ENCODE assay signal across 9 mouse cellular contexts in the genomic region with DNA sequence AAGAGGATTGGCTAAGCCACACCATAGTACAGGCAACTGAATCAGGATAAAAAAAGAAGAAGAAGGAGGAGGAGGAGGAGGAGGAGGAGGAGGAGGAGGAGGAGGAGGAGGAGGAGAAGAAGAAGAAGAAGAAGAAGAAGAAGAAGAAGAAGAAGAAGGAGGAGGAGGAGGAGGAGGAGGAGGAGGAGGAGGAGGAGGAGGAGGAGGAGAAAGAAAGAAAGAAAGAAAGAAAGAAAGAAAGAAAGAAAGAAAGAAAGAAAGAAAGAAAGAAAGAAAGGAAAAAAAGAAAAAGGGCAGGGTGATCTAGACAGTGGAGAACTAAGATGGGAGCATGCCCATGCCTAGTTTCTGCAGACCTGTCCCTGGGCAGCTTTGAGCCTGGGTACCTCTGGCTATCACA. TPM values are rescaled to one million over a fixed set of nuclear protein-coding genes. Genes with fewer than 3 reads are reported as not detected.
A peak's percentile ranks its signal among the peaks of the same experiment; 100 is the strongest.
DNase-seq lines count a peak whose midpoint lies in the region; ATAC-seq and TF ChIP-seq lines count a peak whose summit lies in the region.
"Not testable (repeated sequence)": the region's sequence is repeated elsewhere in the genome, so short reads cannot be mapped to it uniquely, and the experiment has no call there.
"Had no signal": no experiment of that assay in that cellular context is flagged by ENCODE, and none has a peak within 500 bp of the region (broad histone marks: within the 10 kb centered on the region; RNA-seq: fewer than 3 reads in every experiment).

TSS of gene Fbln2 (plus strand) at position 301 of the 400 bp plus-strand sequence.

- H3K4me2 ChIP-seq in embryonic facial prominence, embryonic 12.5 days (replicated peaks) = peak within 1 kb of the TSS; percentile 77
- peak within 1 kb of the TSS; percentile 75 for H3K4me2 ChIP-seq in heart, embryonic 15.5 days
- H3K4me2 ChIP-seq in intestine, embryonic 14.5 days (ENCODE audit: low read length) = peak within 1 kb of the TSS; percentile 57
- peak within 1 kb of the TSS; percentile 54 for H3K4me2 ChIP-seq in lung, embryonic 16.5 days (ENCODE audit: low read depth, low read length)
- H3K4me2 ChIP-seq in neural tube, embryonic 15.5 days = peak within 1 kb of the TSS; percentile 60

- peaks cover 48% of the 10 kb centered on the region for H3K27me3 ChIP-seq in E14TG2a.4 (ENCODE audit: insufficient read depth, low read length)
- H3K27me3 ChIP-seq in embryonic facial prominence, embryonic 12.5 days; intestine, embryonic 14.5 days (replicated peaks; ENCODE audit: control insufficient read depth, insufficient read depth, low read length); lung, embryonic 16.5 days (ENCODE audit: control insufficient read depth, insufficient read depth, low read depth, low read length); neural tube, embryonic 15.5 days (replicated peaks): not testable (repeated sequence)
- peaks cover 22% of the 10 kb centered on the region for H3K27me3 ChIP-seq in heart, embryonic 15.5 days
- H3K27me3 ChIP-seq in limb, embryonic 10.5 days (ENCODE audit: low read depth, poor library complexity, severe bottlenecking) = peaks cover 20% of the 10 kb centered on the region

- H3K27ac ChIP-seq in embryonic facial prominence, embryonic 12.5 days = peak within 1 kb of the TSS; percentile 69
- peak within 1 kb of the TSS; percentile 85 for H3K27ac ChIP-seq in gastrocnemius, adult 2 months
- H3K27ac ChIP-seq in heart, embryonic 15.5 days = peak within 1 kb of the TSS; percentile 81
- H3K27ac ChIP-seq in intestine, embryonic 14.5 days (ENCODE audit: low read depth); lung, embryonic 16.5 days (ENCODE audit: low read length); neural tube, embryonic 15.5 days (replicated peaks): not testable (repeated sequence)
- peak within 1 kb of the TSS; percentile 88 for H3K27ac ChIP-seq in limb, embryonic 10.5 days

- TF ChIP-seq CTCF in E14TG2a.4 (conservative IDR thresholded peaks at IDR 0.05; ENCODE audit: low read length); gastrocnemius, adult 2 months (IDR thresholded peaks at IDR 0.05): not testable (repeated sequence)

- DNase-seq in gastrocnemius, adult 2 months; intestine, embryonic 14.5 days (ENCODE audit: low spot score); limb, embryonic 10.5 days (ENCODE audit: low spot score): not testable (repeated sequence)

- H3K4me3 ChIP-seq in E14TG2a.4 (replicated peaks; ENCODE audit: low read length) = peak within 1 kb of the TSS; percentile 64
- peak within 1 kb of the TSS; percentile 56 for H3K4me3 ChIP-seq in embryonic facial prominence, embryonic 12.5 days
- peak within 1 kb of the TSS; percentile 67 for H3K4me3 ChIP-seq in gastrocnemius, adult 2 months
- H3K4me3 ChIP-seq in heart, embryonic 15.5 days = peak within 1 kb of the TSS; percentile 55
- H3K4me3 ChIP-seq in intestine, embryonic 14.5 days (ENCODE audit: low read depth, low read length) = peak within 1 kb of the TSS; percentile 37
- H3K4me3 ChIP-seq in limb, embryonic 10.5 days = peak within 1 kb of the TSS; percentile 61
- H3K4me3 ChIP-seq in lung, embryonic 16.5 days (ENCODE audit: low read length) = peak within 1 kb of the TSS; percentile 39
- H3K4me3 ChIP-seq in neural tube, embryonic 15.5 days (replicated peaks) = peak within 1 kb of the TSS; percentile 37

- peak within 1 kb of the TSS; percentile 70 for H3K9ac ChIP-seq in embryonic facial prominence, embryonic 12.5 days
- peak within 1 kb of the TSS; percentile 51 for H3K9ac ChIP-seq in heart, embryonic 15.5 days
- H3K9ac ChIP-seq in intestine, embryonic 14.5 days (ENCODE audit: low read length) = peak within 1 kb of the TSS; percentile 37; the same call in 1 of the 2 replicates
- H3K9ac ChIP-seq in lung, embryonic 16.5 days (ENCODE audit: low read length) = peak within 1 kb of the TSS; percentile 56
- peak within 1 kb of the TSS; percentile 38; the same call in 1 of the 2 replicates for H3K9ac ChIP-seq in neural tube, embryonic 15.5 days (replicated peaks)

- H3K9me3 ChIP-seq in E14TG2a.4 (ENCODE audit: low read length); embryonic facial prominence, embryonic 12.5 days; heart, embryonic 15.5 days (replicated peaks); intestine, embryonic 14.5 days (ENCODE audit: control insufficient read depth, low read length); limb, embryonic 10.5 days (replicated peaks); lung, embryonic 16.5 days (ENCODE audit: control insufficient read depth, low read length); neural tube, embryonic 15.5 days (replicated peaks): not testable (repeated sequence)

- H3K36me3 ChIP-seq in E14TG2a.4 (ENCODE audit: insufficient read depth, low read length); embryonic facial prominence, embryonic 12.5 days; heart, embryonic 15.5 days; intestine, embryonic 14.5 days (ENCODE audit: control insufficient read depth, insufficient read depth, low read length); lung, embryonic 16.5 days (ENCODE audit: control insufficient read depth, insufficient read depth, low read length); neural tube, embryonic 15.5 days: not testable (repeated sequence)
- H3K36me3 ChIP-seq in limb, embryonic 10.5 days = peaks cover 14% of the 10 kb centered on the region; the same call in 1 of the 2 replicates

- not testable (repeated sequence) for ATAC-seq in embryonic facial prominence, embryonic 12.5 days (ENCODE audit: insufficient number of reproducible peaks, insufficient read depth, low FRiP score, low TSS enrichment); heart, embryonic 15.5 days (replicated peaks; ENCODE audit: insufficient number of reproducible peaks, insufficient read depth, low FRiP score, low read depth); intestine, embryonic 14.5 days (replicated peaks; ENCODE audit: low FRiP score, low TSS enrichment, low read depth); lung, embryonic 16.5 days (ENCODE audit: low read depth); neural tube, embryonic 15.5 days (ENCODE audit: low FRiP score)

- intact Hi-C loops in gastrocnemius, adult 2 months (cut with DNase I) = not testable (repeated sequence)

- peaks cover 29% of the 10 kb centered on the region for H3K4me1 ChIP-seq in E14TG2a.4 (replicated peaks; ENCODE audit: low read depth, low read length)
- H3K4me1 ChIP-seq in embryonic facial prominence, embryonic 12.5 days = peaks cover 56% of the 10 kb centered on the region
- peaks cover 75% of the 10 kb centered on the region for H3K4me1 ChIP-seq in heart, embryonic 15.5 days (replicated peaks)
- not testable (repeated sequence) for H3K4me1 ChIP-seq in intestine, embryonic 14.5 days (replicated peaks; ENCODE audit: control insufficient read depth, insufficient read depth, low read length)
- peaks cover 82% of the 10 kb centered on the region for H3K4me1 ChIP-seq in limb, embryonic 10.5 days
- peaks cover 10% of the 10 kb centered on the region for H3K4me1 ChIP-seq in lung, embryonic 16.5 days (replicated peaks; ENCODE audit: control insufficient read depth, insufficient read depth, low read length)
- H3K4me1 ChIP-seq in neural tube, embryonic 15.5 days = peaks cover 32% of the 10 kb centered on the region

RNA-seq across cellular contexts. Expression of gene Fbln2, which starts in this region (rescaled TPM):
- 179 and 200 TPM in 2 replicates for polyA plus RNA-seq in embryonic facial prominence, embryonic 12.5 days (2016; fragmentation: Nextera tagmentation; extraction: Ambion mirVana)
- total RNA-seq in gastrocnemius, adult 2 months (2021) = 10 to 100 TPM; 43.6 to 64.7 TPM
- polyA plus RNA-seq in heart, embryonic 15.5 days (2015; fragmentation: Nextera tagmentation; extraction: Ambion mirVana) = 156 and 255 TPM in 2 replicates
- 49.0 and 54.6 TPM in 2 replicates for polyA plus RNA-seq in intestine, embryonic 14.5 days (2014; fragmentation: Nextera tagmentation; extraction: Ambion mirVana)
- 61.9 and 101 TPM in 2 replicates for polyA plus RNA-seq in limb, embryonic 10.5 days (2016; fragmentation: Nextera tagmentation; extraction: Ambion mirVana)
- 68.5 and 78.8 TPM in 2 replicates for polyA plus RNA-seq in lung, embryonic 16.5 days (2015; fragmentation: Nextera tagmentation; extraction: Ambion mirVana)
- 33.7 and 47.7 TPM in 2 replicates for polyA plus RNA-seq in neural tube, embryonic 15.5 days (2015; fragmentation: Nextera tagmentation; extraction: Ambion mirVana)
- total RNA-seq: monocyte, adult 5-6 weeks had no signal
